Mouse (Mus musculus) embryonic facial prominence, embryonic 11.5 days (tissue): ENCODE results near the gene H2-Q4. TPM values are rescaled to one million over a fixed set of nuclear protein-coding genes. Genes with fewer than 3 reads are reported as not detected.
"Not testable (repeated sequence)": the region's sequence is repeated elsewhere in the genome, so short reads cannot be mapped to it uniquely, and the experiment has no call there.

Experiments used
- ATAC-seq: fragments of 200-750 bp; cut with Nextera tagmentation; replicated peaks from 2 replicates; pipeline ENCODE4 v1.8.0; 2017; ENCODE audit warnings: low read depth; ENCODE audit not compliant: insufficient number of reproducible peaks, low FRiP score, low TSS enrichment
- DNase-seq: peaks from one replicate; pipeline ENCODE4 v3.0.0-alpha.2; 2015; ENCODE audit warnings: low spot score
- H3K27ac ChIP-seq: fragments of 300-500 bp; sonication (generic); replicated peaks from 2 replicates; pipeline ENCODE4 v1.5.1; 2014; ENCODE audit warnings: mild to moderate bottlenecking, low read depth, low read length, control low read depth
- H3K27me3 ChIP-seq: fragments of 300-500 bp; sonication (generic); 2 replicates; pipeline ENCODE4 v1.6.1; 2014; ENCODE audit warnings: mild to moderate bottlenecking, low read length, moderate library complexity, mixed read lengths; ENCODE audit not compliant: control insufficient read depth, insufficient read depth
- H3K36me3 ChIP-seq: fragments of 300-500 bp; sonication (generic); replicated peaks from 2 replicates; pipeline ENCODE4 v1.6.1; 2014; ENCODE audit warnings: low read depth, mild to moderate bottlenecking, low read length, moderate library complexity, mixed read lengths; ENCODE audit not compliant: control insufficient read depth, insufficient read depth
- H3K4me1 ChIP-seq: fragments of 300-500 bp; sonication (generic); 2 replicates; pipeline ENCODE4 v1.6.1; 2014; ENCODE audit warnings: low read length, mixed read lengths; ENCODE audit not compliant: control insufficient read depth, insufficient read depth
- H3K4me2 ChIP-seq: fragments of 300-500 bp; sonication (generic); 2 replicates; pipeline ENCODE4 v1.6.1; 2014; ENCODE audit warnings: low read depth, mild to moderate bottlenecking, control low read depth, low read length, moderate library complexity
- H3K4me3 ChIP-seq: fragments of 300-500 bp; sonication (generic); 2 replicates; pipeline ENCODE4 v1.5.1; 2014; ENCODE audit warnings: low read depth, low read length, control low read depth
- H3K9ac ChIP-seq: fragments of 300-500 bp; sonication (generic); replicated peaks from 2 replicates; pipeline ENCODE4 v1.6.1; 2014; ENCODE audit warnings: mild to moderate bottlenecking, control low read depth, low read length
- H3K9me3 ChIP-seq: fragments of 300-500 bp; sonication (generic); replicated peaks from 2 replicates; pipeline ENCODE4 v1.6.1; 2016; ENCODE audit warnings: mild to moderate bottlenecking, low read length, inconsistent platforms, mixed read lengths; ENCODE audit not compliant: control insufficient read depth
- WGBS: fragments of 180-500 bp; shearing (Covaris S2); extraction: QIAGEN DNeasy Blood & Tissue Kit; methylation state at CpG from one replicate; pipeline ENCODE4 v1.1.7; 2014; 5-methylcytosine and 5-hydroxymethylcytosine counted together
- polyA plus RNA-seq: library from polyadenylated mRNA; unstranded; fragments of >200 nt; fragmentation: Nextera tagmentation; extraction: Ambion mirVana; gene quantifications from 2 replicates; pipeline ENCODE4 v1.2.1, GENCODE M21; 2014

H2-Q4 gene
- polyA plus RNA-seq, 1 experiment from 2014 or later = 1.1 TPM

GRCm38 (mm10) chr17:35357086-35357485 lies 22.3 kb upstream of the H2-Q4 start:
- WGBS = 32% methylated on average over 1 of the region's 1 CpGs
- Histone ChIP-seq H3K4me3 (no peak overlapping the region), H3K27ac (no peak overlapping the region), H3K9ac (no peak overlapping the region), H3K36me3 (no peaks in the 10 kb centered on the region), H3K4me1 (no peaks in the 10 kb centered on the region; the same call in 1 of the 2 replicates), H3K27me3 (peaks cover 10% of the 10 kb centered on the region), H3K4me2 (no peak overlapping the region), H3K9me3 (no peaks in the 10 kb centered on the region)
- DNase-seq (no peak), ATAC-seq (no peak)

GRCm38 (mm10) chr17:35358763-35359469 lies 20.5 kb upstream of the H2-Q4 start:
- Histone ChIP-seq H3K4me2 (peak overlapping the region; percentile 71), H3K4me3 (peak overlapping the region; percentile 21), H3K27ac (no peak overlapping the region), H3K4me1 (no peaks in the 10 kb centered on the region; the same call in 1 of the 2 replicates), H3K27me3 (peaks cover 10% of the 10 kb centered on the region), H3K9ac (peak overlapping the region; percentile 33; the same call in 1 of the 2 replicates), H3K9me3 (no peaks in the 10 kb centered on the region), H3K36me3 (no peaks in the 10 kb centered on the region)
- DNase-seq (peak; percentile 5), ATAC-seq (no peak)
- WGBS = 9% methylated on average over 36 of the region's 38 CpGs

GRCm38 (mm10) chr17:35359470-35359862 lies 20.0 kb upstream of the H2-Q4 start:
- H3K4me2 ChIP-seq = peak overlapping the region; percentile 71
- ATAC-seq (no peak), DNase-seq (no peak)
- 17% methylated on average over 21 of the region's 21 CpGs for whole genome bisulfite sequencing
- no peak overlapping the region for H3K27ac ChIP-seq
- peak overlapping the region; percentile 21 for H3K4me3 ChIP-seq
- no peaks in the 10 kb centered on the region for H3K9me3 ChIP-seq
- no peak overlapping the region for H3K9ac ChIP-seq
- H3K36me3 ChIP-seq = no peaks in the 10 kb centered on the region
- H3K27me3 ChIP-seq = peaks cover 10% of the 10 kb centered on the region
- no peaks in the 10 kb centered on the region; the same call in 1 of the 2 replicates for H3K4me1 ChIP-seq

GRCm38 (mm10) chr17:35379729-35380451 lies 473 bp downstream of the H2-Q4 start:
- no peaks in the 10 kb centered on the region for H3K4me1 ChIP-seq
- H3K9ac ChIP-seq = peak overlapping the region; percentile 35
- H3K36me3 ChIP-seq = no peaks in the 10 kb centered on the region
- H3K4me3 ChIP-seq = peak overlapping the region; percentile 40
- H3K27ac ChIP-seq = no peak overlapping the region
- WGBS = 1% methylated on average over 64 of the region's 70 CpGs
- no peaks in the 10 kb centered on the region for H3K9me3 ChIP-seq
- peak; percentile 67 for ATAC-seq
- peak; percentile 27 for DNase-seq
- peak overlapping the region; percentile 72 for H3K4me2 ChIP-seq
- H3K27me3 ChIP-seq = no peaks in the 10 kb centered on the region

- H3K27ac ChIP-seq, ATAC-seq, H3K36me3 ChIP-seq, H3K9me3 ChIP-seq, H3K9ac ChIP-seq, H3K4me1 ChIP-seq, H3K27me3 ChIP-seq, H3K4me3 ChIP-seq, H3K4me2 ChIP-seq: not testable (repeated sequence)
- DNase-seq = peak; percentile 56
- 8% methylated on average over 7 of the region's 7 CpGs for WGBS
Measured at GRCm38 (mm10) chr17:35389796-35390195, 10.4 kb downstream of the H2-Q4 start.

GRCm38 (mm10) chr17:35392671-35393070 lies 13.3 kb downstream of the H2-Q4 start:
- not testable (repeated sequence) for H3K9ac ChIP-seq, H3K36me3 ChIP-seq, H3K27ac ChIP-seq, H3K9me3 ChIP-seq, H3K4me3 ChIP-seq, DNase-seq, H3K4me1 ChIP-seq, H3K27me3 ChIP-seq, H3K4me2 ChIP-seq, ATAC-seq
- 59% methylated on average over 2 of the region's 2 CpGs for WGBS

- H3K27me3 ChIP-seq, H3K9me3 ChIP-seq, DNase-seq, H3K27ac ChIP-seq, H3K36me3 ChIP-seq, H3K9ac ChIP-seq, H3K4me1 ChIP-seq: not testable (repeated sequence)
- Histone ChIP-seq H3K4me2 (peak overlapping the region; percentile 43), H3K4me3 (peak overlapping the region; percentile 12; the same call in 1 of the 2 replicates)
- WGBS = 3% methylated on average over 43 of the region's 75 CpGs
- ATAC-seq = peak; percentile 90
Measured at GRCm38 (mm10) chr17:35393864-35394800, 14.7 kb downstream of the H2-Q4 start.
